Mouse (Mus musculus): ENCODE results near the gene Olfr514.

GRCm38 (mm10) chr7:108825897-108826296 is at the start of gene Olfr514:
- no peak for TF ChIP-seq CTCF (IDR thresholded peaks at IDR 0.05; ENCODE audit: control insufficient read depth, insufficient read depth, insufficient read length)
- no peak for TF ChIP-seq MAX (IDR thresholded peaks at IDR 0.05)
- no peak for TF ChIP-seq MYOG (IDR thresholded peaks at IDR 0.05; ENCODE audit: control insufficient read depth, extremely low read depth, insufficient read length)
